Mouse (Mus musculus): ENCODE measurements around the gene Pdcd7.
A peak's percentile ranks its signal among the peaks of the same experiment; 100 is the strongest.

Gene Pdcd7

DNA sequence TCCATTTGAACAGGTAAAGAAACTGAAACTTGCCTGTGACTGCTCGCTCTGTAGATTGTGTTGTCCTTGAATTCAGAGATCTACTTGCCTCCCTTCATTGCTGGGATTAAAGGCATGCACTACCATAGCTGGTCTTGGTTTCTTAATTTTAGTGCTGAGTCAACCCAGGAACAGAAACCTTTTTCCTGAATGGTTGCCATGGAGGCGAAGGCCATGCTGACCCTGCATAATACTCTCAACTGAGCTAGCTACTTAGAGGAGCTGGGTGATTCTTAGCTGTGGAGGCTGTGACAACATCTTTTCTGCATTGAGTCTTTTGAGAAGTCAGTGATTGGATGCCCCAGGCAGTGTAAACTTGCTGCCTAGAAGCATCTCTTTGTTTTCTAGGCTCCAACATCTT, 11.1 kb downstream of the Pdcd7 start:
- no peak for DNase-seq (ENCODE audit: low read depth, low spot score)

DNA sequence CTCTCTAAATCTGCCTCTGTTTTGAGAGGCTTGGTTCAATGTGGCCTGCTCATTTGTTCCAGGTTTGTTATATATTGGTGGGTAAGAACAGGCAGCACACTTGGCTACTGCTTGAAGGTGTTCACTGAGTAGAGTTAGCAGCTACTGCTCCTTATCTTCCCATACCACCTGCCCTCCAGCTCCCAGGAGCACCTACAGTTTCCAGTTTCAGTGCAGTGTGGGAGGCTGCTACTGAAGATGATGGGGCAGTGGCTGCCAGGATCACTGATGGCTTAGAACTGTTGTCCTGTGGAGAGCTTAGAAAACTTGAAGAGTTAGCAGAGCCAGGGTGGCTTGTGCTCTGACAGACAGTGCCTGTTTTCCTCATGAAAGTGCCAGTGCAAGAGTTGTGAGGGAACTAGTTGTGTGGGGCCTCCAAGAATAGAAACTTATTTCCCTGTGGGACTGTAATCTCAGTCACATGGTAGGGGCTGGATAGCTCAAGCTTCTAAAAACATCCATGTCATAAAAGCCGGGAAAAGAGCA, 13.1 kb downstream of the Pdcd7 start:
- no peak for DNase-seq (ENCODE audit: low read depth, low spot score)

DNA sequence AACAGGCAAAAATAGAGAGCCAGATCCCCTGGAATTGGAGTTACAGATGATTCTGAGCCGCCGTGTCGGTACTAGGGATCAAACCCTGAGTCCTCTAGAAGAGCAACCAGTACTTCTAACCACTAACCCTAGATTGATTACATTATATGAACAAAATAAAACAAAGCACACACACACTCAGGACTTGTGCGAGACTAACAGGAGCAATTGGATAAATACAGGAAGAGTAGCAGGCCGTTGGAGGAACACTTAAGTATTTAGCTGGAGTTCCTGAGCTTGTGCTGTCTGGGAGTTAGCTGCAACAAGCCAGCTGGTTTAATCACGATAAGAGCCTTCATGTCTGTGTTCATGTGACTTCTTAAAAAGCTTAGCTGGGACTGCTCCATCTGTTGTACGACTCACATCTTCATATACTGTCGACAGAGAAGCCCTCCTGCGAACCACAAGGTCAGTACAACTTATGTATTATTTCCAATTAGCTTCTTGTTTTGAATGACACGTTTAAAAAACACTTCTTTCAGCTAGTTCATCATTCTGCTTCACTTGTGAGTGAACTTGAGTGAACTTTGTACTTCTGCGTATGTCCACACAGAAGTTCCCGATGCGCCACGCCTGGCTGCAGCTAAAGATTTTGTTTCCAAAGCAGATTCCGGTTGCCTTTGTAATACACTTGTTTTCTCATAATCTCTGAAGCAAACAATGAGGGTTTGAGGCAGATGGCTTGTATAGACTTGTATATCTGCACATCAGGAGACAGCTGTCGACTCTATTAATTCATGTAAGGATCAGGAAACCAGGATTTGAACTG, 14.9 kb downstream of the Pdcd7 start, which contains the start of gene Ubap1l:
TSS of gene Ubap1l (plus strand) at position 401 of the 808 bp plus-strand sequence.
- peak; percentile 68 for DNase-seq (ENCODE audit: low read depth, low spot score)

DNA sequence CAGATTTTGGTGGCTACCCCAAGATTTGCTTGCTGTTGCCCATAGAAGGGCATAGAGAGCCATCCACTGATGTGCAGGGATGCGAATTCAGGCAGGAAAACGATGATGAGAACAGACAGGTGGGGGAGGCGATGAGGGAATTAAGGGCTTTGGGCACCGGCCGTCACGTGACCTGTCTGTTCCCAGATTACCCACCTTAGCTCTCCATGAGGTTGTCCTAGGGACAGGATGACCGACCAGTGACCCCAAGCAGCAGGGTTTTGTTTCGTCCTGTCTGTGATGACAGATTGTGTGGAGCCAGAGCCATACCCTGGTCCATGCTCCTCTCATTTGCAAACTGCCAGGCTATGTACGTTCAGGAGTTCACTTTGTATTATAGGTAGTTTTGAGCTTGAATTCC, 17.8 kb downstream of the Pdcd7 start:
- DNase-seq (ENCODE audit: low read depth, low spot score): peak; percentile 76

DNA sequence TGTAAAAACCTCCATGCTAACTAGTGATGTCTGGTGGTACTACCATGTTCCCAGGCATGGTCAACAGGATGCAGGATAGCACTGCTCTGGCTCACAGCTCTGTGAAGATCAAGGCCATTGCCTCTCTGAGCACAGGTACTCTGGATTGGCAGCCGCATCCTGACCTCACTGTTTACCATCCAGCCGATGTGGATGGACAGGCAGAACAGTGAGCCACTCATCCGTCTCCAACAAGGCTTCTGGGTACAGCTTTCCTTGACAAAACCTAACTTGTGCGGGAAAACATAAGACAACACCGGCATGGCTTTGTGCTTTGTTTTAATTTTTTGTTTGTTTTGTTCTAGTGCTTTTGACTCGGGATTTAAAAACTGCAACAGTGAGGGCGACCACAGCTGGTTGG, 19.8 kb downstream of the Pdcd7 start:
- no peak for DNase-seq (ENCODE audit: low read depth, low spot score)

DNA sequence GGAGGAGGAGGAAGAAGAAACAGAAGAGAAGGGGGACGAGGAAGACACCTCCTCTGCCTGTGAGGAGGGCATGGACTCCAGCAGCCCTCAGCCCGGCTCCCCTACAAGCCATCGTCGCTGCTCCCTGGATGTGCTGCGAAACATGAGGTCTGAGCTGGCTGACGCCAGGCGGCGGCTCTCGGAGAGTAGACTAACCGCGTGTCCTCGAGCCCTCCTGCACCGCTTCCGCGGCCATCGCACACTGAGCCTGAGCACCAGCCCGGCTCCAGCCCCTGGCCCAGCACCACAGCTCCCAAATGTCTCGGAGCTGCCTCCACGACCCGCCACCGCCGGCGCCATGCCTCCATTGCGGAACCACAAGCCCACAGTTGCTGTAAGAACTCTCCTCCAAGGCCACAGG, 25.9 kb downstream of the Pdcd7 start:
- DNase-seq (ENCODE audit: low read depth, low spot score): no peak

DNA sequence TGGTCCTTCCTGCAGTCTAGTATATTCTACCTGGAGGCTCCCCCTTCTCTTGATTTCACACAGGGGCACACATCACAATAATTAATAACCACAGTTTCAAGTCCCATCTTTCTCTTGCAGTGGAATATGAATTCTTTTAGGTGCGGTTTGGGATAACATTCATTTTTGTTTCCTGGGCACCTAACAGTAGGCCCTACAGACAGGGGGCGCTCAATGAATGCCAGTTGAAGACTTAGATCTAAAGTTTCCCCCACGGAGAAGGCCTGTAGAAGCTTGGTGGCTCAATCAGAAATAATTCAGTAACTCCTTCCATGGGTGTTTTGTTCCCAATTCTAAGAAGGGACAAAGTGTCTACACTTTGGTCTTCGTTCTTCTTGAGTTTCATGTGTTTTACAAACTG, 26.5 kb downstream of the Pdcd7 start:
- DNase-seq (ENCODE audit: low read depth, low spot score): no peak

DNA sequence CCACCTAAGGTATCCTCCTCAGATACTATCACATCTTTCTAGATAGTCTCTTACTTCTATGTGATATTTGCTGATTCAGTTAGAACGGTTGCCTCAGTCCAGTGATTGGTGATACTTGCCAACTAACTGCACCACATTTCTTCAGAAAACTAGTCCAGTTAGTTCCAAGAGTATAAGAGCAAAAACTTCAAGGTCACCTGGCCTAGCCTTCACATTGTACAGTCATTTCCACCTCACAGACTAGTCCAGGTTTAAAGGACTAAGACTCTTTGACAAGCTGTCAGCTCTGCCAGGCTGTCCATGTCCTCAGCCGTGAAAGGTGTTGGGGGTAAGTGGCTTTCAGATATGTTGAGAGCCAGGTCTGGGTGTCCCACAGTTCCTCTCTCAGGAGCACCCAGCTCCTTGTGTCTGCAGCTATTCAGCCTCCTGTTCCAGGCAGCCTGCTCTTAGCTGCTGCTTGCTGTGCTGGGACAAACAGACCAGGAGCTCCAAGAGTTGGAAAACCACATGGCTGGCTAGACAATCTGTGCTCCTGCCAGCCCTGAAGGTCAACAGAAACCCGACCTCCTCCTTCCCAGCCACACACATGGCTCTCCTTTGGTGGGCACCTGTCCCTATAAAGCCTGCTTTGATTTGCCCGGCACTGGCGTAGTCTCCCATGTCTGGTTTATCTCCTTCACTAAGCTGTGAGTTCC, 28.7 kb downstream of the Pdcd7 start:
- no peak for DNase-seq (ENCODE audit: low read depth, low spot score)

DNA sequence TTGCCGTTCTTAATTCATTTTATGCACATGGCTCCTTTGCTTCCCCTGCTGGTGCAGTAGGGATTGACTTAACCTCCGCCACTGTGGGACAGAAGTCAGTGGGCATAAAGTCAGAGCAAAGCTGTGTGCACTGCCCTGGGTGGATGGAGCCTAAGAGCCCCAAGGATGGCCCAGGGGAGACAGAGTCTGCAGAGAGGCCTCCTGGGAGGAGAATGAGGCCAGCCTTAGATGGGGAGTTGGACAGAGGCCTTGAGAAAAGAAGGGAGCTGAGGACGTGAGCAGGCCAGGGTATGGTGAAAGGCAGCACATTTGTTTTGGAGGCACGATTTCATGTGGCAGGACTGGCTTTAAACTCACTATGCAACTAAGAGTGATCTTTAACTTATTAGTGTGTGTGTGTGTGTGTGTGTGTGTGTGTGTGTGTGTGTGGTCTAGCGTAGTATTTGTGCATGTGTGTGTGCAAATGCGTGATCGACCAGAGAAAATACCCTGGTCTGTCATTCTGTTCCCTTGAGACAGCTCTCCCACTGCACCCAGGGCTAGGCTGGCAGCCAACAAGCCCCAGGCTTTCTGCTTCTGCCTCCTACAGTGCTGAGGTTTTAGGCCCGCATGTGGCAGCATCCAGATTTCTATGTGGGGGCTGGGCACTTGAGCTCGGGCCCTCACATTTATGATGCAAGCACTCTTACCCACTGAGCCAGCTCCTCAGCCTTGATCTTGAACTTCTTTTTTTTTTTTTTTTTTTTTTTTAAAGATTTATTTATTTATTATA, 29.4 kb downstream of the Pdcd7 start:
- no peak for DNase-seq (ENCODE audit: low read depth, low spot score)

DNA sequence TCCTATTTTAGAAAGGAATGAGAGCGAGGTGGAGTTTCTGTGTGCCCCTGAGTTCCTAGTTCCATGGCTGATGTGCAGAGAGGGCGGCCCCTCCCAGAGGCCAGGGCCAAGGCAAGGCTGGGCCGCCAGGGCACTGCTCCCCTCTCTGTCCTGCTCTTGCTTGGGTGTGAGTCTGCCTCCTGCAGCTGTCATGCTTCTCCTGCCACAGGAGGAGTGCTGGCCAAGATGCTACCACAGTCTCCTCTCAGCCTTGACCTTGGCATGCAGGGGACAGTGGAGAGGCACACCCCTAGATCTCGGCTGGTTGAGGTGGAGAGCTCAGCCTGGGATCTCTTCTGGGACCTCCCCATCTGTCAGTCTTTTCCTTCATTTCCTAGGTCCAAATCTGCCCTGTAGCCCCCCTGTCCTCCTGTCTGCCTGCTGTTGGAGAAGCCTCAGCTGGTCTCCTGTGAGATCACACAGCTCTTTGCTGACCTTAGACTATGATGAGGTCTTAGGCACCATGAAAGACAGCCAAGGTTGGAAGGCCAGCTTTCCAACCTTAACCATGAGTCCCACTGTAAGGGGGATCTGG, 35.2 kb downstream of the Pdcd7 start:
- no peak for DNase-seq (ENCODE audit: low read depth, low spot score)

DNA sequence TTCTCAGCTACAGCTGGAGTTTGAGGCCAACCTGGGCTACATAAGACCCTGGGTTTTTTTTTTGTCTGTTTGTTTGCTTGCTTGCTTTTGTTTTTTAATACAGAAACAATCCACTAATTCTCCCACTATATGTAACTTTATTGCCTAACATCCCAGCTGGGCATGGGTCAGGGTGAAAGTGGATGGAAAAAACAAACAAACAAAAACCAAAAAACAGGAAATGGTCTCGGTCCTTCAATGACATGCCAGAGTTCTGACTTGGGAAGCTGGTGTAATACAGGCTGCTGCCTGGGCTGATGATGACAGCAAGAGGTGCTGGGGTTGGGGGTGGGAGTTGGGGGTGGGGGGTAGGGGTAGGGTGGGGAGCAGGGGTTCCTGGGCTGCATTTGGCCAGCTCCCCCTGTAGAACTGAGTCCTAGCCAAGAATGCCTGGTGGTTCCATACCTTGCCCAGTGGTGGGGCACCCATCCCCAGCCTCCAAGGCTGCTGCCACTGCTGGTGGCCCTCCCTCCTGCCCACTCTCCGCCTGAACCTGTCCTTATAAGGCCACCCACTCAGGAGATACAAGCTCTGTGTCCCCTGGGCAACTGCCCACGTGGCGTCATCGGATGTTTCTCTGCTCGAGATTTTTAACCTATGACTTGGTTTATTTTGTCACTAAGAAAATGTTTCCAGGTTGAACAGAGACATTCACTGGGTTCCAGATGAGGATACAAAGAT, 36.3 kb downstream of the Pdcd7 start:
- DNase-seq (ENCODE audit: low read depth, low spot score): no peak

DNA sequence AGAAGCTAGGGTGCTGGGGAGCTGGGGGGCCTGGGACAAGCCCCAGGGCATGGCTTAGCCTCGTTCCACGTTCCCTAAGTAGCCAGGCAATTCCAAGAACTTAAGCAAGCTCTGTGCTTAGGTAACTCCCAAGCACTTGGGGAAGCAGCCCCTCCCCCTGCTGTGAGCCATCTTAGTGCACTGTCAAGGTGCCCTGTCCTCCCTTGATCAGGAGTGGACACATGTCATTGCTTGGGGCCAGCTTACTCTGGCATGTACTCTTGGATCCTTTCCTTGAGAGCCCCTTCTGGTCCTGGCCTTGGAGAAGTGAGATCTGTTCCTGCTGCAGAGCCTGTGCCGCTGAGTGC, 36.8 kb downstream of the Pdcd7 start:
- DNase-seq (ENCODE audit: low read depth, low spot score): no peak

DNA sequence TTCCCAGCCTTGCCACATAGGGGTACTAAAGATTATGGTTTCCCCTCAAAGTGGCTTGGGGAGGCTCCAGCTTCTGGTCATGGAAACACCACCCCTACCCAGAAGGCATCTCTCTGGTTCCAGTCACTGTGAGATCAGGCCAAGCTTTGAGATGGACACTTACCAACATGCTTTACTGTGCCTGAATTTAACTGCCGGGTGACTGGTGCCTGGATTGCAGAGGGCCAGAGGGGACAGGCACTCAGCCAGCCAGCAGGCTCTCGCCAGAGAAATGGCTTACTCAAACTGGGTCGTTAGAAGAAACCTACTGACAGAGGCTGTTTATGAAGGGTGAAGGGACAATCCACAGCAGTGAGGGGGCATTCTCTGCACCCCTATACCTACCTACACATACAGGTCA, 38.4 kb downstream of the Pdcd7 start:
- DNase-seq (ENCODE audit: low read depth, low spot score): no peak

DNA sequence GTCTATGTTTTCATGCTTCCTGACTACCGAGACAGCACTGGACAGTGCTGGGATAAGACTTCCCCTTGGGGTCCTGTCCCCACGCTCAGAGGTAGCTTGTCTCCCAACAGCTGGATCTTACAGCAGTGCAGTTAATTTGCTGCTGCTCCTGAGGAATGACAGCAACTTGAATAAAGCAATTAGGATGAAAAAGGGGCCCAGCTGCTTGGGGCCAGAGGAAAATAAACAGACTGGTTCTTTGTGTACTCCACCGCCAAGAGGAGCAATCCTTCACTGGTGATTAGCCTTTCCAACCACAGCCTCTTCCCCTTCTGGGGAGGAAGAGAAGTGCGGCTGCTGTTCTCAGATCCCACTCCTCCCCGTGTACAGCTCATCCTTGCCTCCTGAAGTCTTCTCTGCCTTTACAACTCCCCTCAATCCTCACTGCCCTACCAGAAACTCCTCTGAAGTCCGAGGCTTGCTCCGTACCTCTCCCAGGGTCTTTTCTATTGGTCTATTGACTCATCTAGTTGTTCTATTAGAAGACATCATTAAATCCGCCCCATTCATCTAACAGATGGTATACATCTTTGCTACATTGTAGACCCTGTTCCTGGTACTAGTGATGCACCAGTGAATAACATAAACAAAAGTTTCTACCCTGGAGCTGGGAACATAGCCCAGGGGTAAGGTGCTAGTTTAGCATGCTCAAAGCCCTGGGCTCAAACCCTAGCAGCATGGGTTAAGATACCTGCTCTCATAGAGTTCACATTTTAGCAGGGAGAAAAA, 40.7 kb downstream of the Pdcd7 start:
- no peak for DNase-seq (ENCODE audit: low read depth, low spot score)

DNA sequence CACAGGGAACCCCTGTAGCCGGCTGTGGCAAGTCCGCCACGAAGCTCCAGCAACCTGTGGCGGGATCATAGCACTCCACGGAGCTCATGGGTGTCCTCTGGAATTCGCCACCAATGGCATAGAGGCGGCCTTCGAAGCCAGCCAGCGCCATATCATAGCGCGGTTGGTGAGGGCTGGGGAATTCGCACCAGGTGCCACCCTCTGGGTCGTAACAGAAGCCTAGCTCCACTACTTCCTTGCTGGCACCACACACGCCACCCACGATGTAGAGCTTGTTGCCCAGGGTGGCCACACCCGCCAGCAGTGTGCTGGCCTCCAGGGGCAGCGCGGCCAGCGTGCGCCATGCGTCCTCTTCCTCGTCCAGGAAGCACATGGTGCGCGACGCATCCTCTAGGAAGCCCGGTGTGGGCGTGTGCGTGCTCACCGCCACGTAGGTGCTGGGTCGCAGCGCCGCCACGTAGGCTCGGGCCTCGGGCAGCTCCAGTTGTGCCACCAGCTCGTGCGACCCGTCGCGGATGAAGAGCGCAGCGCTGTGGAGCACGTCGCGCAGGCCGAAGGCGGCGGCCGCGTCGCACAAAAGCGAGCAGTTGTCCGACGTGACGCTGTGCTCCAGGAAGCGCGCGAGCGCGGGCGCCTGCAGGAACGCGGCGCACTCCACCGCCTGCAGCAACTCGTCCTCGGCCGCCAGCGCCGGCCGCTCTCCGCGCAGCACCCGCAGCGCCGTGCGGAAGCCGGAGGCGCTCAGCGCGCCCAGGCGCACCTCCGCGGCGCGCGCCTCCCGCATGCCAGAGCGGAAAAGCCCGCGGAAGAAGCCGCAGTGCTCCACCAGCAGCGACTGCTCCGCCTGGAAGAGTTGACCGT, 45.1 kb downstream of the Pdcd7 start:
- peak; percentile 27 for DNase-seq (ENCODE audit: low read depth, low spot score)

DNA sequence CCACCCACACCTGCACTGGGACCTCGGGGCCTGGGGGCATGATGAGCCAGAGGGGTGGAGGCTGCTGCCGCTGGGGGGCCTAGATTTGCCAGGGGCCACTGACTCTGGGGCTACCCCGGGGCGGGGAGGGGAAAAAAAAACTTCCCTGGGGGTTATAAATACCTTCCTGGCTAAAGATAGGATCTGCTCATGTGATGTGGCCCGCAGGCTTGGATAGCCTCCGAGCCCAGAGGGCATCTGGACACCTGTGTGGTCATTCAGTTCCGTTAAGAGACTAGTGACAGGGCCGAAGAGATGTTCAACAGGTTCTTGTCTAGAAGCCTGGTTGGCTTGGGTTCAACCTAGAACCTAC, 45.7 kb downstream of the Pdcd7 start, which contains the start of gene Kbtbd13:
TSS of gene Kbtbd13 (minus strand) at position 40 of the 352 bp plus-strand sequence.
- no peak for DNase-seq (ENCODE audit: low read depth, low spot score)

DNA sequence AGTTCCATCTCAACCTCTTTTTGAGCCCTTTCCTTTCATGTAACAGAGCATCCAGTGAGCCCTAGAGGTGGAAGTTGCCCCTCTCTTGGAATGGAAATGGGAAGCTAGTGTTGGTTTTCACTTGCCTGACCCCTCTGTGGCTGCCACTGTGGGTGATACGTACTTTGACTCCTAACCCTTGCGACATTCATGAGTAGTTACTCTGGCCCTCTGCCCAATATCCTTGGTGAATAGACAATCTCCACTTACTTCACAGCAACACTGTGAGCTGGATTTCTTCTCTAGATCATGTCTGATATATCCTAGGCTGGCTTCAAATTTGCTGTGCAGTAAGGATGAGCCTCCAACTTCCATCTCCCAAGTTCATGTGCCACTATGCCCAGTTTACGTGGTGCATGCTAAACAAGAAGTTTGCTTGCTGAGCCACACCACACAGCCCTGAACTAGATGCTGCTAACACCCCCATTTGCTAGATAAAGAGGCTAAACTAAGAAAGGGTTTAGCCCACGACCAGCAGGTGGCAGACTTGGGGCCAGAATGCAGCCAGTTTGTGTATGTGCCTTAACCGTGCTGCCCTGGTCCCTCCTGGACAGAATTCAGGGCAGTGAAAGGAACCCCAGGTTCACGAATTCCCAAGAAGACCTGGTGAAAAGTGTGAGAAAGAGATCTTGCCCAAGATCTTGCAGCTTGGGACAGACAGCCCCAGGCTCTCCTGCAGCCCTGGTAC, 46.9 kb downstream of the Pdcd7 start:
- DNase-seq (ENCODE audit: low read depth, low spot score): peak; percentile 34

DNA sequence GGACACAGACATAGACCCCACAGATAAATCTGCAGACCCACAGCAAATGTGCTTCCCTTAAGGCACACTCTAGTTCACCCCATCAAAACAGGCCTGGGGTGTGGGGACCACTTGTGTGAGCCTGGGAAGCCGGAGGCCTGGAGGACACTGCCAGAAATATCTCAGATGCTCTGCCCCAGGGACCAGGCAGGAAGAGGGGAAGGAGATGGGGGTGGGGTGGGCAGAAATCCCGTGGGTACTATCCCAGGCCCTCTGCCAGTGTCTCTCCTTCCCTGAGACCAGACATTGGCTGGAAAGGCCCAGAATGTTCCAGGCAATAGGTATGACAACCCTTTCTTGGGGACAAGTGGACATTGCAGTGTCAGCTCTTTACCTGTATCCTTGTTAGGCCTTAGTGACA, 47.7 kb downstream of the Pdcd7 start:
- no peak for DNase-seq (ENCODE audit: low read depth, low spot score)

DNA sequence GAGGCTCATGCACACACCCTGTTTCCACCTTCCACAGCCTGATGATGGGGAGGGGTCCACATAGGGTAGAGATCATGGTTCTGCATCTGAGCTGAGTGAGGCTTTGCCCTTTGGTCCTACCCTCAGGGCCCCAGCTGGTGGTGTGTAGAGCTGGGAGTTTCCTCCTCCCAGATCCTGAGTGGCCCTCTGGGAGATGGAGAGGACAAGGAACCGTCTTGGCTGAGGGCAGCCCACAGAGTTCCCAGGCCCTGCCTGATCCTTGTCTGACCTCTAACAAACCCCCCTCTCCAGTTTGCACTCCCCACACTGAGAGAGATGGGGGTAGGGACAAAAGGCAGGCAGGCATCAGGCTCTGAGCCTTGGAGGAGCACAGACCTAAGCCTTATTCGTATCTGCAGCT, 48.5 kb downstream of the Pdcd7 start:
- DNase-seq (ENCODE audit: low read depth, low spot score): no peak

Measured in retina, postnatal 7 days (tissue).